Mouse (Mus musculus) adrenal gland, postnatal 14 days (tissue): Measurements from ENCODE around the gene Lpin2. TPM values are rescaled to one million over a fixed set of nuclear protein-coding genes. Genes with fewer than 3 reads are reported as not detected.

ENCODE experiments used
- DNase-seq: peaks from one replicate; pipeline ENCODE4 v3.0.0; 2021; ENCODE audit warnings: mixed read lengths
- total RNA-seq: library from RNA; stranded (reverse); gene quantifications from 2 replicates; pipeline ENCODE4 v1.2.3, GENCODE M21; 2021

The Lpin2 gene
- total RNA-seq, 1 experiment from 2014 or later = 43.0 TPM

DNA sequence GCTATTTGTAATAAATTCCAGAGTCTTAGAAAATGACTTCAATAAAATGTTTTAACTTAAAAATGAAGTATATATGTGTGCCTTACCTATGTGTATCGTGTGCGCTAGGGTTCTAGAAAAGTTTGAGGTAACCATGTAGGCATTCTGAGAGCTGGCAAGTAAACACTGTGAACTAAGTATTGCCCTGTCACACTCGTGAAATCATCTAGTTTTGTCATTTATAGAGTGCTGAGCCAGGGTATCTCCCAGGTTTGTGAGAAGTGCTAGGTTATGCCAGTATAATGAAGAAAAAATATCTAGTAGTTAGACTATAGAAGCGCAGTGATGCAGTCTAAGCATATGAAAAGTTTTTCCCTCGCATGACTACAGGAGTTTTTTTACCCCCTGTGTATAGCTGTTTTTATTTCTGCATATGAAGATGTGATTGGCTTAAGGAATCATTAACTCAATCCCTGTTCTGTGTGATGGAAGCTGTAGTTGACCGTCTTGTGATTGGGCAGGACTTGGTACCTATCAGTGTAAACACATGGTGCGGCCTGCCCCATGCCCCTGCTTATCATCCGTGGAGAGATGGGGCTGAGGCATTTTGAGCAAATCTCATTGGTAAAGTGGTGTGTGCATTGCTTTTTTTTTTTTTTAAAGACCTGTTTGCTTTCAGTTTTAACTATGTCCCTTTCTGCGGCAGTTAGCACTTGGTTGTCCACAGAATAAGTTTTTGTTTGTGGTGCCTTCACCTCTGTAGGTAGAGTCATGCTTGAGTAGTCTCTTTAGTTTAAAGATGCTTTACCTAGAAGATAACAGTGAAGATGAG lies 21.8 kb downstream of the Lpin2 start:
- DNase-seq = no peak

DNA sequence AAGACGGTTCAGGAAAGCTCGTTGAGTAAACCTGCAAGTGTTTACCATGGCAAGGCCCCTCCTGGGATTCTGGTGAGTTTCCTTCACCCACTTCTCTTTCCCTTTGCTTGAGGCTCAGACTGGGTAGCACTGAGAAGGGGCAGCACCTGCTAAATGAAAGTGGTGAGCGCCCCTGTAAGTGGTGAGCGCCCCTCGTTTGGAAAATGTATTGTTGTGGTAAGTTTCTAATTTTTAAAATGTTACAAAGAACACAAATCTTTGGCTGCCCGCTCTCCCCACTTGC lies 22.4 kb downstream of the Lpin2 start:
- no peak for DNase-seq

DNA sequence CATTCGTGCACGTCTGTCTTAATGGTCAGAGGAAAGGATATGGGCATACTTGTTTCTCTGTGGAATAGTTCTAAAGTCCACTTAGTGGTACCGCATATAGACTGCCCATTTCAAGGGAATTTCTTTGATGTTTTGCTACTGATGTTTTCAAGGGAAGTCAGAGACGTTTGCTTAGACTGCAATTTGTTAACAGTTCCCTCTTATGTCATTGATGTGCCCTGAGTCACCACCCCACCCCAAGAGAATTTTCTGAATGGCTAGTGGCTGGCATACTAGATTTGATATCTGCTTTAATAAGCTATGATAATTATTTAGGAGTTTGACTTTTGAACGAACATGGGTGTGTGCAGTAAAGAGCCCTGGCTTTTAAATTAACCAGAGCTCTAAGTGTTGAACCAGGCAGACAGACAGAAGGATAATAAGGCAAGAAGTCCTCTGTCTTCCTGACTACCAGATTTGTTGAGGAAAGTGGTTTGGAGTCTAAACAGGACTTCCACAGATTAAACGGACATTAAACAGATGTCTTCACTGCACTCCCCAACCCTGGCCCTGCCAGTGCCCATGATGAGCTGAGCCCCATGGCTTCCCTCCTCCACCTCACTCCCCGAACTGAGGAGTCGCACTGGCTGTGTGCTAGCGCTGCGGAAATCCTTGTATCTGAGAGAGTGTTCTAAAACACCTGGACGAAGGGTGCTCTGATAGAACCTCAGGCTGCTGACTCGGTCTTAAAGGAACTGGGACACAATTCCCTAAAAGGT lies 24.0 kb downstream of the Lpin2 start:
- DNase-seq = no peak

DNA sequence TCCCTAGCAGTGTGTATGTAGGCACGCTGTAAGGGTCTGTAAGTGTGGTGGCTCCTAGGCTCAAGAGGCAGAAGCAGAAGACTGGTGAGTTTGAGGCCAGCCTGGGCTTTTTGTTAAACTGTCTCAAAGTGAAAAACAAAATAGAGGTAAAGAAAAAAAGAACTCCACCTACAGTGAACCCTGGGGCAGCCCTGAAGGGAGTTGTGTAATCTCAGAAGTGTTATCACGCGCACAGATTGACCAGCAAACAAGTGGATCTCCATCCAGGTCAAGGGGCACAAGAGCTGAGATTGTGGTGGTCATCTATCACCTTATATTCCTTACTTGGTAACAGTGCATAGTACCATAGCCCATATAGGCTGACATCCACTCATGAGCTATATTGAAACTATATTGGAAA lies 24.9 kb downstream of the Lpin2 start:
- DNase-seq = no peak

DNA sequence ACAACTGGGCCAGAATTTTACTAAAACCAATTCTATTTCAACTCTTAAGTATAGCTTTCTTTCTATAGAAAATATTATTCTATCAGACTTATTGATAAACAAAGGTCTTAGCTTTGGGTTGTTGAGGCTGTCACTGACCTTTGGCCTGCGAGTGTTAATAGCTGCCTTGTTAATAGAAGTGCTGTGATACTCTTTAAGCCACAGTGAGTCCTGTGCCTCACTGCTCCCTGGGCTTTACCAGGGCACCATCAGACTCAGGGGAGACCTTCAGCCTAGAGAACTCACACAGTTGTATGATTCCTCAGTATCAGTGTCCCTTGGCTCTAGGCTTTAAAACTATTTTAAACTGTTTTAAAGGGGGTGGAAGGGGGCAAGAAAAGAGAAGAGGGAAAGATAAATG lies 26.0 kb downstream of the Lpin2 start:
- no peak for DNase-seq

DNA sequence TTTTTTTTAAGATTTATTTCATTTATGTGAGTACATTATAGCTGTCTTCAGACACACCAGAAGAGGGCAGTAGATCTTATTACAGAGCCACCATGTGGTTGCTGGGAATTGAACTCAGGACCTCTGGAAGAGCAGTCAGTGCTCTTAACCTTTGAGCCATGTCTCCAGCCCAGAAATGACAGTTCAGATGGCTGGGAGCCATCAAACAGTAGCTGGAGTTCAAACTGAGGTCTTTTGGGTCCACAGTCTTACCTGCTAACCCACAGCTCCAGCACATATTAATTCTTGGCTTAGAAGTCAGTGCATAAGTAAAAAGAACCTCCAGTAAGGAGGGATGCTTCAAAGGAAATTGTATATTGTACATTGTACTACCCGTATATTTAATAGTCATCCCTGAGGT lies 26.6 kb downstream of the Lpin2 start:
- DNase-seq = no peak

DNA sequence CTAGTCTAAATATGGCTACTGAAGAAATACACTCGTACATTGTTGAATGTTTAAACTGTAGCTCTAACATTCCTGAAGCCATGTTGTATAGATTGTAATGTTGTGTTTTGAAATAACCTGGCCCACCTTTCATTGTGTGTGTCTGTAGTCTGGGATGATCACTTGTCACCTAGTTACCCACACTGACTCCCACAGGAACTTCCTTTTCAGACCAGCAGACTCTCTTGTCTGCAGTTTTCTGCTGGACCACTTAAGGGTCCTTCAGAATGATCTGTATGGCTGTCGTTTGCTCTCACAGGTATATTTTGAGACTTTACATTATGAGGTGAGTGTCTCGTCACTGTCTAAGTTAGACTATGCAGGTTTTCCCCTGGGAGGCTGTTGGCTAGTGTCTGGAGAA lies 27.6 kb downstream of the Lpin2 start:
- no peak for DNase-seq

DNA sequence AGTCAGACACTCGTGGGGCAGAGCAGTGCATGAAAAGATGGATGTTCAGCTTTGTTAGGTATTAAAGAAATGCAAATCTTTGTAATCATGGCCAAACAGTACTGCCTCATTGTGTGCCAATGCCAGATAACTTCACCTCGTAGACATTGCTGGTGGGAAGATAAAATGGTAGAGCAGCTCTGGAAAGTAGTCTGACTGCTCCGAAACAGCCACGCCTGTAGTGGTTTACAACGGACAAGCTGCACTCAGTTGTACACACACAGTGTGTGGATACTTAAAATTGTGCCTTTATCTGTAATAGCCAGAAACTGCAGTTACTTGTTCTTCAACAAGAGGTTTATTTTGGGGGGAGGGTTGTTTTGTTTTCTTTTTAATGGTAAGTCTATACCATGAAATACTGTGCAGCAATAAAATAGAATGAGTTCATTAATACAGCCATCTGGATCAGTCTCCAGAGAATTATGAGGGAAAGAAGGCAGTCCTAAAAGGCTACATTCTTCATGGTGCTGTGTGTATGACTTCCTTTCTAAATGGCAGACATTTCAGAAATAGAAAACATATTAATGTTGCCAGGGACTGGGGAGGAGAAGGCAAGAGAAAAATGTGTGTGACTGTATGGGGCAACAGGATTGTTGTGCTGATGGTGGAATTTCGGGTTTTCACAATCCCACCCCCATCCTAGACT lies 29.7 kb downstream of the Lpin2 start:
- DNase-seq = no peak

DNA sequence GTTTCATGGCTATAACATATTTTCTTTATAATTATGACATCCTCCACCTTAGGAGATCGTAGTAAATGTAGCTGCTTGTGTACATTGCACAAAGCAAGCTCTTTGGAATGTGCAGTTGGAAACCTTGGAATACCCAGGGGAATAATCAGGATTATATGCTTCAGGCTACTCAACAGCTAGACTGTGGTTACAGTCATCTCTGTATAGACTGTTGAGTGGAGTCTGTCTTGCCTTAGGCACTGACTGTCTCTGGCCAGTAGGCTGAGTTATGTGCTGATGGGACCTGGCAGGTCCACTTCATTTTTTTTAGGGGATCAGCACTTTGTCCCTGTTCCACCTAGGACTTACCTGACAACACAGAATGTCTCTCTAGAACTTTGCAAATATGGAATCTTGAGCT lies 31.3 kb downstream of the Lpin2 start:
- DNase-seq = no peak

DNA sequence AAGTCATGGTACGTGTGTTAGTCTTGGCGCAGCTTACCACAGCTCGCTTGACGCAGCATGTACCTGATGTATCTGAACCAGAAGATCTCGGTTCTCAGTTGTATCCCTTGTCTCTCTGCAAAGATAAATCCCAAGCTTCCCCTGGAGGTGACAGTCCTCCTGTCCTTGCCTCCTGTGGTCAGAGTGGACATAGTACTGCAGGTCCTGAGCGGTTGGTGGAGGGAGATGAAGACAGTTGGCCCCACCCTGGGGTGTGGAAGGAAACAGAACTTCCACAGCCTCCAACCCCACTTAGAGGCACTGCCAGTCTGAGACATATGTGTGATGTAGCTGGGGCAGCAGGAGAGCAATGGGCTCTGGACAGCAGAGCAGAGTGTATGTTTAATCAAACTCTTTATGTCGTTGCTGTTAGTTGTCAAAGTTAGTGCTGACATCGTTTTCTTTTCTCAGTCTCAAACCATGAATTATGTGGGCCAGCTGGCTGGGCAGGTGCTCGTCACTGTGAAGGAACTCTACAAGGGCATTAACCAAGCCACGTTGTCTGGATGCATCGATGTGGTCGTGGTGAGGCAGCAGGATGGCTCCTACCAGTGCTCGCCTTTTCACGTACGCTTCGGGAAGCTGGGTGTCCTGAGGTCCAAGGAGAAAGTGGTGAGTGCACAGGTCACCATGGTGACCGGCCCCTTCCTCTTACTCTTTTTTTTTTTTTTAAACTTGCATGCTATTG lies 32.3 kb downstream of the Lpin2 start:
- no peak for DNase-seq

DNA sequence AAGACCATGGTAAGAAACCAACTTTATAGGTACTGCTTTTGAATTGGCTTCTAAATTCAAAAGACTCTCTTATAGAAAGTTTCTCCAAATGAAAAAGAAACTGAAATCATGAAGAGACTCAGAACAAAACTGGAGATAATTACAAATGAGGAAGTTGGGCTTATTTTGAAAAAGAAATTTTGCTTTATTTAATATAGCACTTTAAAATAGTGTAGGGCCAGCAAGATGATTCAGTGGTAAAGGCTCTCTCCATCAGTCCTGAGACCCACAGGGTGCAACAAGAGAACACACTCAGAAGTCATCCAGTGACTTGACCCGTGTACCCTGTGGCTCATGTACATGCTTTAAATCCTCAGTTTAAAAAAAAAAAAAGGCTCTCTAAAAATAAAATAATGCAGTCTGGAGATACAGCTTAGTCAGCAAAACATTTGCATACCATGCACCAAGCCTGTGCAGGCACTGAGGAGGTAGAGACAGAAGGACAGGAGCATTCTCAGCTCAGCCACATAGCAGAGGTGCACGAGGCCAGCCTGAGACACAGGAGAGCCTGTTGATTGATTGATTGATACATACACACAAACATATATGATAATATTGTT lies 33.0 kb downstream of the Lpin2 start:
- DNase-seq = no peak

DNA sequence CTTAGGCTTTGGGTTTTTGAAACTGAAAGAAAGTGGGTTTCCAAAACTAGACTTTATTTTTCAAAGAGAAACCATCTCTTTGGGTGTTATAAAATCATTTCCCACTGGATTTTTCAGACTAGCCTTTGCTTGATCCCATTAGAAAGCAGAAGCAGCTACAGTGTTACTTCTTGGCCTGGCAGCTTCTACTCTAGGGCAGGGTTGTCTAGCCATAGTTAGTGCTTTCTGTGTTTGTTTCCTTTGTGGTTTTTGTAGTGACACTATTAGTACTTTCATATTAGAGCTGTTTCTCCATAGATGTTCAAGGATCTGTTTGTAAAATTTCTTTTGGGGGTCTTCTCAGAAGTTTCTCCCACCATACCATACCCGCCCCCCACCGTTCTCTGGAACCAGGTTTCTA lies 33.9 kb downstream of the Lpin2 start:
- DNase-seq = no peak

DNA sequence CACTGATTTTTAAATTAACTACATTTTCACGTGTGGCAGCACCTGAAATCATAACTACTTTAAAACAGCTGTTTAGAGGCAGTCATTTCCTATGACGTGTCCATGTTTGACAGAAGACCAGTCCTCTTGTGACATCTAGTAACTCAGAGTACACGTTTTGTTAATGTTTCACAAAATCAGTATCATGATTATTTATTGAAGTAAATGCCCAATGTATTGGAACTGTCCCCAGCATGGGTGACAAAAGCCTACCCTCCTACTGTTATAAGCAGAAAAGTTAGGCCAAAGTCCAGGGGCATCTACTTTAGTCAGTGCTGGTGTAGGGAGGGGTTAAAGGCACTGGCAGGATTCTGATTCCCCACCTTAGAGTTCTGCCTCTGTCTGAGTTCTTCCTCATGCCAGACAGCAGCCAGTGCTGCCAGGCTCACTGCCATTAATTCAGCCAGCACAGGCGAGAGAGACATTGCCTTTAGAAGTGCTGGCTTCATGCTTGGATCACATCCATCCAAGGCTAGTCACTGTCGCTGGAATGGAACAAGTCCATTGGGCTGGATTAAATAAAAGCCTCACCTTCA lies 34.8 kb downstream of the Lpin2 start:
- DNase-seq = no peak

DNA sequence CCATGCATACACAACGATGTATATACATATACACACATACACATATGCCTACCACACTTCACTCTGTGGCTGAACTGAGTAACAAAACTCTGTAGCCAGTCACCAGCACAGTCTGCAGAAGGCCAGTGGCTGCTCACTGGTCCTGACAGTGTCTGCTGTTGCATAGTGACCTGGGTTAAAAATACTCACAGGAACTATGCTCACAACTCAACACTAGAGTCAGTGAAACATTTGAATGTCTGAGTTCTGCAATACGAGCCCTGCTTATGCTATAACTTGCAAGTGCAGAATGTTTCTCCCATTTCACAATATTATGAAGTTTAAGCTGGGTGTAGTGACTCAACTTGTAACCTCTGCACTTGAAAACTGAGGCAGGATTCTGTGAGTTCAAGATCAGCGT lies 39.0 kb downstream of the Lpin2 start:
- no peak for DNase-seq

DNA sequence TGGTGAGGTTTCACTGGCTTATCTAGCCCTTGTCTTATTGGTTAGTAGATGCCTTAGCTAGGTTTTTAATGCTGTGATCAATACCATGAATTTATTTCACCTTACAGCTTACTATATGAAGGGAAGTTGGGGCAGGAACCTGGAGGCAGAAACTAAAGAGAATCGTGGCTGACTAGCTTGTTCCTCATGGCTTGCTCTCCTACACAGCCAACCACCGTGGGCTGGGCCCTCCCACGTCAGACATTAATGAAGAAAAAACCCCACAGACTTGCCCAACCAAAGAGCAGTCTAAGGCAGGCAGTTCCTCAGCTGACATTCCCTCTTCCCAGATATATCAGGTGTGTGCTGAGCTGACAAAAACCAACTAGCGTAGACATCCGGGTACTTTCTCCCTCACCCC lies 41.3 kb downstream of the Lpin2 start:
- DNase-seq = no peak

DNA sequence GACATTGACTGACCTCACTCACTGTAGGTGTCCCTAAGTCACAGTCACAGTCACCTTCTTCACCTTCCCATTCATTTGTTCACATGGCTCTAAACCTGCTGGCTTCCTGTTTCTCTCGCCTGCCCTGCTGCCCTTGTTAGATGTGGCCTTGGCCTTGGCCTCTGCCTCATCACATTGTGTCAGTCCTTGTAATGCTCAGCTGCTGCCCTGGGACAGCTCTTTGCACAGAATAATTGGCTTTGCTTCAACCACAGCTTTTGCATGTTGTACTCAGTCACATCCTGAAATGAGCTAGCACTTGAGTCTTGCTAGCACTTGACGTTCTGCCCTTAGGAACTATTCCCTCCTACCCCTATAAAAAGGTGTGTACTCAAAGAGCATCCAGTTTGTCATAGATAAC lies 42.2 kb downstream of the Lpin2 start:
- DNase-seq = peak; percentile 57

DNA sequence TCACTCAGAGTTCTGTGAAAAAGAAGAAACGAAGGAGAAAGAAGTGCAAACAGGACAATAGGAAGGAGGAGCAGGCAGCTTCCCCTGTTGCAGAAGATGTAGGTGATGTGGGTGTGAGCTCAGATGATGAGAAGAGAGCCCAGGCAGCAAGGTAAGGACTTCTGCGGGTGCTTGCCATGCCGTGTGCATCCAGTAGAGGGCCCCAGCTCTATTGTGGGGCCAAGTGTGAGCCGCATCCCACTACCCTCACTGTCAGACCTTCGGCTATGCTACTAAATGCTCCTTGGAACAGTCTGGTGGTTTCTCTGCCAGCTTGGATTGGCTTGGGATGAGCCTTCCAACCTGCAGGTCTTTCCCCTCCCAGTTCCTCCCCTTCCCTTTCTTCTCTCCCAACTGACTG lies 42.7 kb downstream of the Lpin2 start:
- DNase-seq = peak; percentile 39

DNA sequence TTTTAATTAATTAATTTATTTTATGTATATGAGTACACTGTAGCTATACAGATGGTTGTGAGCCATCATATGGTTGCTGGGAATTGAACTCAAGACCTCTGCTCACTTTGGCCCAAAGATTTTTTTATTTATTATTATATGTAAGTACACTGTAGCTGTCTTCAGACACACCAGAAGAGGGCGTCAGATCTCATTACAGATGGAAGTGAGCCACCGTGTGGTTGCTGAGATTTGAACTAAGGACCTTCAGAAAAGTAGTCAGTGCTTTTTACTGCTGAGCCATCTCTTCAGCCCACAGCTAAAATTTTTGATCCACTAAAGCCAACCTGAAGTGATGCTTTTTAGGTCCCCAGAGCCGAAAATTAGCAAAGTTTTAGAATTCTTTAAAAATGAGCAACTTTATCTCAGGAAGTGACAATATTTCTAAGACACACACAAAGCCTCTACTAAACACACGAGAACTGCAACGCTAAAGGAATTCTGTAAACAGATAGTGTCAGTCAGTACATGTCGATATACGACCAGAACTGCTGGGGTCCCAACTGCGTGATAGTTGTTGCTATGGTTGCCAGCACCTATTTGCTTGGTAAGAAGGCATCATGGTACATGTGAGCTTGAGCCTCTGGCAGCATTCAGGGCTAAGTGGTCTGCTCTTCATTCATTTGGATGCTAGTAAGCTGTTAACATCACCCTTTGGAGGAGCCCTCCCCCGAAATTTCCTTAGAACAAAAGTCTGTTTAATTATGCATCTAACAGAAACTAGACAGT lies 45.0 kb downstream of the Lpin2 start:
- DNase-seq = no peak

DNA sequence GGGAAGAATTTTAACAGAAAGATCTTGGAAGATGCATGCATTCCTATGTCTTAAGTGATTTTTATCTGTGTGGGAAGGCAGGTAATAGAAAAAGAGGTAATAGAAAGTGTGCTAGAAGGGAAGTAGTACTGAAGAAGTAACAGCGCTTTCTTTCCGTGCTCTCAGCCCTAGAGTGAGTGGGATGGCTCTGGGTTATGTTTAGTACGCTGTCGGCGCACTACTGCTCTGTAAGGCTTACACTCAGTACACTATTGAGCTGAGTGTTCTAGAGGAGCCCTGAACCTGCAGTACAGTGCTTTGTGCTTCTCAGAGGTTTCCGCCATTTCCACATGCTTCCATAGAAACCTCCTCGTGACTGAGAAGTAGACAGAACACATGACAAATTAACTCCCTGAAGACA lies 46.3 kb downstream of the Lpin2 start:
- DNase-seq = no peak

DNA sequence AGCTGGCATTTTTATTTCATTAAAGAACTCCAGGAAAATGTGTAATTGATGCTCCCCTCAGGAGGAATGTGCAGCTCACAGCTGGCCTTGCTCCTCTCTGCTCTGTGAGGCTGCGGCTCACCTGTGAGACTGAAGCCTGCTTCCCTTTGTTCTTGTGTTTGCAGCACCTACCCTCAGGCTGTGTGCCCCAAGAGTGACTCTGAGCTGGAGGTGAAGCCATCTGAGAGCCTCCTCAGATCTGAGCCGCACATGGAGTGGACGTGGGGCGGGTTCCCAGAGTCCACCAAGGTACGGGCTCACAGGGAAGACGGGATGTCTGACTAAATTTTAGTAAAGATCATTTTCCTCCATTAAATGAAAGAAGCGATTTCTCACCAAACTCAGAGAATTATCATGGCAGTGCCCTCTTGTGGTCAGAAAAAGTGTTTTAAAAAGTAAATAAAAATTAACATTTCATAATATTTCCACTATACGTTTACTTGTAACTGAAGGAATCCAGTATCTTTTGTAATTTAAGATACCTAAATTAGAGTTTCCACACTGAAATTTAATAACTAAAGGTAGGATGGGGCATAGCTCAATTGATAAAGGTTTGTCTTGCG lies 47.8 kb downstream of the Lpin2 start:
- no peak for DNase-seq

DNA sequence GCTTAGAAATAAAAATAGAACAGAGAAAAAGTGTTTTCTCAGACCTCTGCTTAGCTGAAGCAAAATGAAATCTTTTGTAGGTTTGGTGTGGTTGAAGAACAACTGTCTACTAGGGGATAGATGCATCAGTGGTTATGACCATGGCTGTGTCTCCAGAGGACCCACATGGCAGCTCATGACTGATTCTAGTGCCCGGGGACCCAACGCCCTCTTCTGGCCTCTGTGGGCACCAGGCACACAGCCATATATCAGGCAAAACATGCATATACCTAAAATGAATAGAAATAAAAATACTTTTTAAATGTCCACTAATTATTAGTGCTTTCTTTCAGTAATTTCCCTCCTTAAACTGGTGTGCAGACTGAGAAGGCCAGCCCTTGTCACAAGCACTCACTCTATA lies 49.6 kb downstream of the Lpin2 start:
- no peak for DNase-seq
